Mouse (Mus musculus) forebrain, embryonic 16.5 days (tissue): ENCODE measurements around the gene Agbl5. TPM values are rescaled to one million over a fixed set of nuclear protein-coding genes. Genes with fewer than 3 reads are reported as not detected.

ENCODE experiments used
- ATAC-seq: fragments of 200-750 bp; cut with Nextera tagmentation; 2 replicates; pipeline ENCODE4 v1.8.0; 2017; ENCODE audit warnings: mild to moderate bottlenecking, moderate library complexity
- H3K27ac ChIP-seq: fragments of 300-500 bp; sonication (generic); 2 replicates; pipeline ENCODE4 v1.5.1; 2014; ENCODE audit warnings: low read length, control low read depth
- H3K27me3 ChIP-seq: fragments of 300-500 bp; sonication (generic); replicated peaks from 2 replicates; pipeline ENCODE4 v1.6.1; 2014; ENCODE audit warnings: low read length; ENCODE audit not compliant: control insufficient read depth, insufficient read depth
- H3K36me3 ChIP-seq: fragments of 300-500 bp; sonication (generic); 2 replicates; pipeline ENCODE4 v1.6.1; 2014; ENCODE audit not compliant: control insufficient read depth, insufficient read depth
- H3K4me1 ChIP-seq: fragments of 300-500 bp; sonication (generic); replicated peaks from 2 replicates; pipeline ENCODE4 v1.6.1; 2014; ENCODE audit warnings: low read length; ENCODE audit not compliant: control insufficient read depth, insufficient read depth
- H3K4me2 ChIP-seq: fragments of 300-500 bp; sonication (generic); 2 replicates; pipeline ENCODE4 v1.6.1; 2014; ENCODE audit warnings: mild to moderate bottlenecking, low read length, control low read depth
- H3K4me3 ChIP-seq: fragments of 300-500 bp; sonication (generic); replicated peaks from 2 replicates; pipeline ENCODE4 v1.5.1; 2014; ENCODE audit warnings: mild to moderate bottlenecking, low read length, control low read depth
- H3K9ac ChIP-seq: fragments of 300-500 bp; sonication (generic); replicated peaks from 2 replicates; pipeline ENCODE4 v1.6.1; 2014; ENCODE audit warnings: low read depth, low read length, control low read depth
- H3K9me3 ChIP-seq: fragments of 300-500 bp; sonication (generic); 2 replicates; pipeline ENCODE4 v1.6.1; 2016; ENCODE audit warnings: low read length; ENCODE audit not compliant: control insufficient read depth
- WGBS: fragments of 180-500 bp; shearing (Covaris S2); extraction: QIAGEN DNeasy Blood & Tissue Kit; methylation state at CpG from one replicate; pipeline ENCODE4 v1.1.7; 2014; 5-methylcytosine and 5-hydroxymethylcytosine counted together
- polyA plus RNA-seq: library from polyadenylated mRNA; unstranded; fragments of >200 nt; fragmentation: Nextera tagmentation; extraction: Ambion mirVana; gene quantifications from 2 replicates; pipeline ENCODE4 v1.2.1, GENCODE M21; 2015

Gene Agbl5
- polyA plus RNA-seq, 1 experiment from 2014 or later: 22.7 TPM

DNA sequence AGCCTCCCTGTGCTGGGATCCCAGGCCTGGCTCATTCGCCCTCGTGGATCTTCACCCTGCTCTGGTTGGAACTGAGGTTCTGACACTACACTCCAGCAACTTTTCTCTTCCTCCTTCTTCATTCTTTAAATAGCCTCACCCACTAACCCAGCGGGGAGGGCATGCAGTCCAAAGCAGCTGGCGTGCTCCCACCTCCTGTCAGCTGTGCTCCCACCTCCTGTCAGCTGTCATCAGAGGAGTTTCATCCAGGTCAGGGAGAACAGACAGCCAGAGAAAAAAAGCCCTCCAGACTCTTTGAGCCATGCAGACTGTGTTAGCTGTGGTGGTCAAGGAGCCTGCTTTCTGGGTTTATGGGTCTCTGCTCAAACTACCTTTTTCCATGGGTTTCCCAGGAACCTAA lies 42.9 kb downstream of the Agbl5 start:
- WGBS: 84% methylated on average over 4 of the region's 4 CpGs
- Histone ChIP-seq H3K4me3 (no peak overlapping the region), H3K27ac (no peak overlapping the region), H3K4me1 (no peaks in the 10 kb centered on the region), H3K4me2 (no peak overlapping the region), H3K9ac (no peak overlapping the region), H3K9me3 (no peaks in the 10 kb centered on the region), H3K36me3 (no peaks in the 10 kb centered on the region), H3K27me3 (no peaks in the 10 kb centered on the region)
- ATAC-seq: no peak

DNA sequence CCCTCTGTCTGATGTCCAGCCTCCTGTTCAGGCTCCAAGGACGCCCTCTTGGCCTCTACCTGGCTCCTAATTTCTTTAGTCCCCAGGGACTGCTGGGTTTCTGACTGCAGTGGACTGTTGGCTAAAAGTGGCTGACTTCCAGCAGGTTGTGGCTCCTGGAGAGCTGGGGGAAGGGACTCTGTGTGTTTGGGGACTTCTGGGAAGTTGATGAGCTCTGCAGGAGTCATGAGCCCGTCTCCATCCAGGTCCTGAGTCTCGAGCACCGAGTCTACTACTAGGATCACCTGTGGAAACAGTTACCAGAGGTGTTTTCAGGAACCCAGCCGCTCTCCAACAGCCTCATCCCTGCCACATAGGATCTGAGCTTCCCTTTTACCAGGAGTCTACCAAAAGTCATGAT lies 45.2 kb downstream of the Agbl5 start:
- H3K36me3 ChIP-seq: no peaks in the 10 kb centered on the region
- WGBS: 78% methylated on average over 5 of the region's 5 CpGs
- H3K9ac ChIP-seq: no peak overlapping the region
- no peak for ATAC-seq
- no peaks in the 10 kb centered on the region for H3K27me3 ChIP-seq
- H3K4me3 ChIP-seq: no peak overlapping the region
- no peaks in the 10 kb centered on the region for H3K9me3 ChIP-seq
- no peak overlapping the region for H3K4me2 ChIP-seq
- H3K27ac ChIP-seq: no peak overlapping the region
- no peaks in the 10 kb centered on the region for H3K4me1 ChIP-seq

DNA sequence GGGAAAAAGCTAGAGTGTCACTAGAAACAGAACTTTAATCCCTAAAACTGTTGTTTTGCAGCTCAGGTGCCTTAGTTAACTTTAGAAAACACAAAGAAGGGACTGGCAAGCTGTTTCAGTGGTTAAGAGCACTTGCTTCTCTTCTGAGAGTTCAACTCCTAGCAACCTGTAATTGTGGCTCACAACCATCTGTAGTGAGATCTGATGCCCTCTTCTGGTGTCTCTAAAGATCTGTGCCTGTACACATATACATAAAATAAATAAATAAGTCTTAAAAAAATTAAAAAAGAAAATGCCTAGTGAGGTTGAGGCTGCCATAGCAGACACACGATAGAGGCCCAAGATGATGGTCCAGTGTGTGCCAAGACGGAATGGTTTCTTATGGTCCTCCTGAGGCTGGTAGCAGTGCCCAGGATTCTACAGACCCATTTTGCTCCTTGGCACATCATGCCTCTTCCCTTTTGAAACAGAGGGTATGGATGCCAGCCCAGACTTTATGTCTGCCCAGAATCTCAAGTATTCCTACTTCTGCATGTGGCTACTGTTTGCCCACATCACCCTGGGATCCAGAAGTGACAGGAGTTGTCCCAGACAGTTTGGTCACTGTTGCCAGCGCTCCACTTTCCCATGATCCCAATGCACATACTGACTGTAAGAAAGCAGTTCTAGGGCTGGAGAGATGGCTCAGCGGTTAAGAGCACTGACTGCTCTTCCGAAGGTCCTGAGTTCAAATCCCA lies 46.4 kb downstream of the Agbl5 start:
- H3K4me1 ChIP-seq: no peaks in the 10 kb centered on the region
- H3K4me2 ChIP-seq: no peak overlapping the region

DNA sequence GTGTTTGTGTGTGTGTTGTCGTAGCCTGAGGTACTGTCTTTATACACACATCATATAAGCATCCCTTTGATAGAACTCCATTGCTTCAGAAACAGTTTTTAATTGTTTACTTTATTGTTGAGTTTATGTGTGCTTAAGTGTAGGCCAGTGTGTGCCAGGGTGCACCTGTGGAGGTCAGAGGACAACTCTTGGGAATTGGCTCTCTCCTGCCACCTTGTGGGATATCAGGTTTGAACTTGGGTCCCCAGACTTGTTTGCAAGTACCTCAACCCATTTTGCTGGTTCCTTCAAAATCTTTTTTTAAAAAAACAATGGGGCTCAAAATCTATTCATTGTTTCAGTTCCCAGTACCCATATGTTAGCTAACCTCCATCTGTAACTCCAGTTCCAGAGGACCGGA lies 54.5 kb downstream of the Agbl5 start:
- Histone ChIP-seq H3K36me3 (no peaks in the 10 kb centered on the region), H3K4me3 (no peak overlapping the region), H3K9ac (no peak overlapping the region), H3K4me2 (no peak overlapping the region), H3K27me3 (no peaks in the 10 kb centered on the region), H3K27ac (no peak overlapping the region), H3K4me1 (0 out of 2 replicates have a peak, but pooled peaks cover 5% of the 10 kb centered on the region), H3K9me3 (no peaks in the 10 kb centered on the region)
- ATAC-seq: no peak
- WGBS: 94% methylated on average over 2 of the region's 2 CpGs

More for the DNA sequence above, 46.4 kb downstream of the Agbl5 start:
- Histone ChIP-seq H3K4me3 (no peak overlapping the region), H3K27ac (no peak overlapping the region), H3K36me3 (no peaks in the 10 kb centered on the region), H3K9me3 (no peaks in the 10 kb centered on the region), H3K9ac (no peak overlapping the region), H3K27me3 (no peaks in the 10 kb centered on the region)
- ATAC-seq: no peak
- WGBS: 93% methylated on average over 5 of the region's 5 CpGs

DNA sequence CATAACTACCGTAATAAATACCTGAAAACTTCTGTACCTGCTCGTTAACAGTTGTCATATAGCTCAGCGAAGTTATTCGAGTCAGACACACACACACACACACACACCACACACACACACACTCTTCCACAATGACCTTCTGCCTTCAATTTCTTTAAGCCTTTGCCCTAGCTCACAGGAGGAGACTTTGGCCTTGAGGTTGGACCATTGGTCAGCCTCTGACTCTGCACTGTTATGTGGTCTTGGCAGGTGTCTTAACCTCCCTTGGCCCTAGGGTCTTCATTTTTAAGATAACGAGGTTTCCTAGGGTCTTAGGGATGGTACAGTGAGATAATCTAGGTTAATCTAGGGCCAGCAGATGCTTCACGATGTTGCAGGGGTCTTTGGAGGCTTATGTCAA lies 55.9 kb downstream of the Agbl5 start:
- Histone ChIP-seq H3K4me1 (peaks cover 6% of the 10 kb centered on the region; the same call in 1 of the 2 replicates), H3K27ac (no peak overlapping the region), H3K4me3 (no peak overlapping the region), H3K27me3 (no peaks in the 10 kb centered on the region), H3K9ac (no peak overlapping the region), H3K36me3 (no peaks in the 10 kb centered on the region), H3K9me3 (no peaks in the 10 kb centered on the region), H3K4me2 (0 out of 2 replicates have a peak overlapping the region, but pooled peaks have one; percentile 70)
- no peak for ATAC-seq
- 84% methylated on average over 6 of the region's 6 CpGs for WGBS

DNA sequence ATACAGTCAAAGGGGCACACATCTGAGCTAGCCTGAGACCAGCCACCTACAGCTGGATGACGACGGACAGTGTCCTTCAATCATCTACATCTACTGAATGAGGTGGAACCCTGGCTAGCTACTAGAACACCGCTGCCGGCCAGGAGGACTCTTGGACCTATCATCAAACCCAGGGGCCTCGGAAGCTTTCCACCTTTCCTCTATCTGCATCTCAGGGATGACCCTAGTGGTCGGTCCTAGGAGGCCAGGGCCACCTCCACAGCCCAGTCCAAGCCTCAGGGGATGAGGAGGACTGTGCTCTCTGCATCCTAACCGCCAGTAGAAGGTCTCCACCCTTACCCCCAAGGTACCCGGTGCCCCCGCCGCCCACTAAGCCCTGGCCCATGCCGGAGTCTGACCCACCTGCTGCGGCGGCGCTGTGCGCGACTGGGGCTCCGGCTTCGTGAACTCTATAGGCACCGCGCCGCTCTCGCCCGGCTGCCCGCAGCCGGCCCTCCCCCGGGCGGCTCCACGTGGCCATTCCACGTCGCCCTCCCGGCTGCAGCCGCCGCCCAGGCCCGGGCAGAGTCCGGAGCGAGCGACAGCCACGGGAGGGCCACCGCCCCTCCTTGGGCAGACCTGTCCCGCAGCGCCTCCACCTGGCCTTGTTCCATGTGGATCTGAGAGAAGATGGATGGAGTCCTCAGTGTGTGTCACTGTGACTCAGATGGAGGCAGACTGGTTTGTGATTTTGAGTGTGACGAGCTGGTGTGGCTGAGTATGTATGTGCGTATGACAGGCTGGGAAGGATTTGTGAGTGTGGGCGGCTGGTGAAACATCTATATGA lies 56.7 kb downstream of the Agbl5 start, which contains the start of gene Cgref1:
Cgref1 (minus strand) TSS at position 636 of the 826 bp plus-strand sequence.
- peak within 1 kb of the TSS; percentile 67 for H3K9ac ChIP-seq
- H3K27me3 ChIP-seq: no peaks in the 10 kb centered on the region
- 4% methylated on average over 42 of the region's 44 CpGs for WGBS
- H3K4me2 ChIP-seq: peak within 1 kb of the TSS; percentile 70
- peak within 1 kb of the TSS; percentile 51 for H3K4me3 ChIP-seq
- ATAC-seq: peak; percentile 61
- H3K4me1 ChIP-seq: peaks cover 11% of the 10 kb centered on the region
- H3K27ac ChIP-seq: no peak within 1 kb of the TSS
- no peaks in the 10 kb centered on the region for H3K9me3 ChIP-seq
- no peaks in the 10 kb centered on the region for H3K36me3 ChIP-seq

DNA sequence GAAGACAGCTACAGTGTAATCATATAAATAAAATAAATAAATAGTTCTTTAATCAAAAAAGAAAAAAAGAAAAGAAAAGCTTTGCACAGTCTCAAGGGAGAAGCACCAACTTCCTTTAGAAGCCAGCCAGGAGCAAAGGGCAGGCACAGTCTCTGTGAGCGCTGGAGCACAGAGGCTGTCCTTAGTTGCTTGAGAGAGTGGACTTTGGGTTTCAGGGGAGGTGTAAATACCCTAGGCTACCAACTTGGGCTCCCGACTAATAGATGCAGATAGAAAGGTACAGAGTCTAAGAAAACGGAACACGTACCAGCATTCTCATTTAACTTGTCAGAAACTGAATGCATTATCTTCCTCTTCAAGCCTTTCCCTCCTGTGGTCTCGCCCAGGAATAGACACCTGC lies 60.1 kb downstream of the Agbl5 start:
- Histone ChIP-seq H3K9ac (no peak overlapping the region), H3K4me3 (no peak overlapping the region), H3K36me3 (peaks cover 4% of the 10 kb centered on the region; the same call in 1 of the 2 replicates), H3K4me1 (peaks cover 15% of the 10 kb centered on the region), H3K27me3 (no peaks in the 10 kb centered on the region), H3K4me2 (no peak overlapping the region), H3K27ac (no peak overlapping the region), H3K9me3 (no peaks in the 10 kb centered on the region)
- ATAC-seq: no peak
- 76% methylated on average over 5 of the region's 5 CpGs for WGBS

DNA sequence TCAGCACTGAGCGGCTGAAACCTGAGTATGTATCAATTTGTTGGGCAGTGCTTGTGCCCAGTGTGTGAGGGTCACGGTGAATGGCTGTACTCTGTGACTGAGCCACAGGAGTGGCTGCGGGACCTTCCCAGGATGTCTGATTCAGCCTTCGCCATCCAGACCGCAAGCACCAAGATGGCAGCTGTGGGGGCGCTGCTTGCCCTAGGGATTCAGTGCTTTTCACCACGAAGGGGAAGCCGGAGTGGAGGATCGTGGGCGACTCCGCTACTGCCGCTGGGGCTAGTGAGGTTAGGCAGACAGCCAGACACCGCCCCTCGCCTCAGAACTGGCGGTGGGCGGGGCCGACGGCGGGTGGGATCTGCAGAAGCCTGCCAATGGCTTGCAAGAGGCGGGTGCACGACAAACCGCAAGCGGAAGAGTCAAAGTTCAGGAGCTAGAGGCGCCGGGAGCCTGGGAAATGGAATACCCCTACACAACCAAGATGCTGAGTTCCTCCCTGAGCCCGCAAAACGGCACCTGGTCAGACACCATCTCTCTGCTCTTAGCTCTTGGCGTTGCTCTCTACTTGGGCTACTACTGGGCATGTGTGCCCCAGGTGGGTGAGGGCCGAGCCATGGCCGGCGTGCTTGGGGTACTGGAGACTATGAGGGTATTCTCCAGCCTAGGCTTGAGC lies 61.3 kb downstream of the Agbl5 start:
- Histone ChIP-seq H3K4me1 (peaks cover 15% of the 10 kb centered on the region), H3K27me3 (no peaks in the 10 kb centered on the region), H3K27ac (peak overlapping the region; percentile 34; the same call in 1 of the 2 replicates), H3K4me3 (peak overlapping the region; percentile 52), H3K36me3 (peaks cover 16% of the 10 kb centered on the region), H3K4me2 (peak overlapping the region; percentile 78), H3K9ac (peak overlapping the region; percentile 58), H3K9me3 (no peaks in the 10 kb centered on the region)
- under 1% methylated on average over 31 of the region's 31 CpGs for WGBS
- peak; percentile 84 for ATAC-seq

DNA sequence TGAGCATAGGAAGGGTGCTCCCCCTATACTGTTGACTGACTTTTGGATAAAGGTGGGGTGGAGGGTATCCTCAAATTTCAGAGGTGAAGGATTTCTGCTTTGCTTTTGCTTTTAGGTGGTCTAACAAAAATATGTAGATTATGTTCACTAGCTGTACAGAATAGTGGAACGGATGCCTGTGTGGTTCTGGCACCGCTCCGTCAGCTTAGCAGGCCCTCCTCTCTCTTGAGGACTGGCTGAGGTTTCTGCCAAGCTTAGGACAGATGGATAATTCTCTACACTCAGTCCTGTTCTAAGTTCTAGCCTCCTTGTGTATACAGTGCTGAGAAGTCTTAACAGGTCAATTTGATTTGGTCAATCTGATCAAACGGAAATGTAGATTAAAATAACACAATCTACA lies 62.0 kb downstream of the Agbl5 start:
- Histone ChIP-seq H3K27ac (no peak overlapping the region), H3K4me1 (peaks cover 13% of the 10 kb centered on the region), H3K4me2 (peak overlapping the region; percentile 78), H3K9me3 (no peaks in the 10 kb centered on the region), H3K36me3 (peaks cover 22% of the 10 kb centered on the region), H3K9ac (peak overlapping the region; percentile 58; the same call in 1 of the 2 replicates), H3K4me3 (peak overlapping the region; percentile 52), H3K27me3 (no peaks in the 10 kb centered on the region)
- peak; percentile 17; the same call in 1 of the 2 replicates for ATAC-seq
- WGBS: 59% methylated on average over 4 of the region's 4 CpGs
